Mouse (Mus musculus): ENCODE data around the gene Ubl3. TPM values are rescaled to one million over a fixed set of nuclear protein-coding genes. Genes with fewer than 3 reads are reported as not detected.

The Ubl3 gene
- polyA plus RNA-seq (2012; rRNA removed) = 48.4 and 48.7 TPM in 2 replicates

DNA sequence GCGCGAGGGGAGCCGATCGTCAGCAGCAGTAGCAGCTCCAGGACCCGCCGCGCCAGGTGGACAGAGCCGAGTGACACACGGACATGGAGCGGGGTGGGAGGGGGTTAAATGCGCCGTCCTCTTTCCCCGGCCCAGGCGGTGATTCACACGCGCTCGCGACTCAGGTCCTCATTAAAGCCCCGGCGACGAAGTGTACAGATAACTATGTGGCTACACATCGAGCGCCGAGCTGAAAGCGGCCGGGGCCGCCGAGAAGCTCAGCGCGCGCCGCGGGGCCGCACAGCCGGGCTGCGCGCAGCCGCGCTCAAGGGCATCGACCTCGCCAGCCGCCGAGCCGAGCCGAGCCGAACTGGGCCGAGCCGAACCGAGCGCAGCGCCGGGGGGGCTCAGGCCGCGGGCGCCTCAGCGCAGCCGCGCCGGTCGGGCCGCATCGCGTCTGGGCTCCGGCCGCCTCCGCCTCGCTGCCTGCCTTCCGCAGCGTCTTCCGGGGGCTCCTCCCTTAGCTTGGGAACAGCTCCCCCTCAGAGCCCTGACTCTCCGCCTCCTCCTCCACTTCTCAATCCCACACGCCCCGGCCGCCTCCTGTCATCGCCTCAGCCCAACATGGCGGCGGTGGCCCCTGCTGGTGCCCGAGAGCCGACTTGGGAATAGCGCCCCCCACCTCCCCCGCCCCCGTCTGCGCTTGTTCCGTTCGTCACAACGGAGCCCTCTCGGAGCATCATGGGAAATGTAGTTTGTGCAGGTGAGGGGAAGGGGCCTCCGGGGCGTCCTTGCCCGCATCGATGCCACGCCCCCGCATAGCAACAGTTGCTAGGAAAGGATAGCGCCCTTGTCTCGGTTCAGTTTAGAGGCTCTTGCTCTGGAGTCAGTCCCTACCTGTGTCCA, at the start of gene Ubl3:
TSS of gene Ubl3 (minus strand) at position 603 of the 885 bp plus-strand sequence.

Other genes with a start within 250 kb of the Ubl3 start
- gene Slc7a1, start 152.9 kb downstream of the Ubl3 start, polyA plus RNA-seq (2012; rRNA removed) = 15.6 TPM in 2 replicates